Mouse (Mus musculus): ENCODE data around the gene Mif4gd. TPM values are rescaled to one million over a fixed set of nuclear protein-coding genes. Genes with fewer than 3 reads are reported as not detected.

Mif4gd gene
- total and polyA plus RNA-seq, 3 experiments, result 143 to 177 (median 174) TPM

GRCm38 (mm10) chr11:115640978-115641663 is 28.4 kb upstream of the Mif4gd start:
- H3K4me1 ChIP-seq (ENCODE audit: control insufficient read depth in 1 of 2, insufficient read depth in 2 of 2), result peaks cover 56 to 90% of the 10 kb centered on the region in 2 experiments
- dilution Hi-C loops (cut with MboI; ENCODE audit: extremely low pct_ligation_motif_present, extremely low pct_unique_long_range_greater_than_20kb, low sequenced_read_pairs) (no loop called here), in situ Hi-C loops (cut with MboI; ENCODE audit: low pct_ligation_motif_present, low pct_unique_long_range_greater_than_20kb, low sequenced_read_pairs) (loop anchor here (5.0 to 25.0 kb wide), 3 partner anchors 71 to 771 kb away; partner anchors contain the start of genes Caskin2, Rnf157 and Tsen54)
- H3K4me3 ChIP-seq (replicated peaks in 1 of 3; ENCODE audit: low read depth in 2 of 3, low read length in 2 of 3, poor library complexity in 1 of 3), result peak overlapping the region in 2 of 3 experiments; percentile 14 to 29
- peaks cover 12% of the 10 kb centered on the region for H3K79me2 ChIP-seq (replicated peaks; ENCODE audit: control insufficient read depth, extremely low read depth, insufficient read depth, poor library complexity, severe bottlenecking)
- peak overlapping the region; percentile 98 for H3K27ac ChIP-seq (ENCODE audit: insufficient read depth, low read depth)
- peak overlapping the region; percentile 64 for H3K4me2 ChIP-seq (ENCODE audit: insufficient read depth, low read depth, poor library complexity, severe bottlenecking)
- H3K36me3 ChIP-seq (replicated peaks in 1 of 2; ENCODE audit: control insufficient read depth in 1 of 2, insufficient read depth in 1 of 2, low read length in 1 of 2), result peaks cover 13 to 17% of the 10 kb centered on the region in 2 experiments
- no peaks in the 10 kb centered on the region for H3K27me3 ChIP-seq (replicated peaks)
- TF ChIP-seq MAX (IDR thresholded peaks at IDR 0.05; ENCODE audit: low read length), result peak; percentile 98
- TF ChIP-seq BHLHE40 (IDR thresholded peaks at IDR 0.05; ENCODE audit: low read depth, low read length), result peak; percentile 94
- peak; percentile 31 for TF ChIP-seq SMC3 (IDR thresholded peaks at IDR 0.05; ENCODE audit: low read depth, low read length)
- peak; percentile 98 for TF ChIP-seq TCF12 (IDR thresholded peaks at IDR 0.05; ENCODE audit: low read depth, low read length)
- TF ChIP-seq RAD21 (IDR thresholded peaks at IDR 0.05; ENCODE audit: low read depth, low read length), result no peak; the same call in none of the 2 replicates
- peak; percentile 85 for TF ChIP-seq JUN (IDR thresholded peaks at IDR 0.05; ENCODE audit: insufficient read depth, low read depth, low read length)
- peak; percentile 37; the same call in 1 of the 2 replicates for TF ChIP-seq SIN3A (IDR thresholded peaks at IDR 0.05; ENCODE audit: low read length)
- TF ChIP-seq CHD2 (IDR thresholded peaks at IDR 0.05; ENCODE audit: low read length), result peak; percentile 81; the same call in 1 of the 2 replicates
- TF ChIP-seq ZMIZ1 (IDR thresholded peaks at IDR 0.05; ENCODE audit: low read depth, low read length), result peak; percentile 84; the same call in 1 of the 2 replicates
- TF ChIP-seq CHD1 (IDR thresholded peaks at IDR 0.05; ENCODE audit: low read depth, low read length), result peak; percentile 13
- no peak for TF ChIP-seq GABPA (IDR thresholded peaks at IDR 0.05; ENCODE audit: insufficient replicate concordance, low read depth, low read length)
- peak; percentile 98 for TF ChIP-seq MYC (IDR thresholded peaks at IDR 0.05; ENCODE audit: low read depth, low read length)
- peak; percentile 97 for TF ChIP-seq RCOR1 (conservative IDR thresholded peaks at IDR 0.05; ENCODE audit: low read depth, low read length)
- TF ChIP-seq MAFK (IDR thresholded peaks at IDR 0.05; ENCODE audit: insufficient replicate concordance, low read length), result no peak; the same call in none of the 2 replicates
- TF ChIP-seq POLR2A (IDR thresholded peaks at IDR 0.05; ENCODE audit: low read depth, low read length), result peak; percentile 75
- TF ChIP-seq USF2 (conservative IDR thresholded peaks at IDR 0.05; ENCODE audit: low read depth, low read length), result 0 out of 2 replicates have a peak, but pooled peaks have one; percentile 3
- no peak for TF ChIP-seq KAT2A (IDR thresholded peaks at IDR 0.05; ENCODE audit: insufficient replicate concordance, low read length)
- TF ChIP-seq ZNF384 (IDR thresholded peaks at IDR 0.05; ENCODE audit: low read depth, low read length), result peak; percentile 56; the same call in 1 of the 2 replicates
- TF ChIP-seq IRF4 (IDR thresholded peaks at IDR 0.05; ENCODE audit: low read depth, low read length), result peak; percentile 99
- TF ChIP-seq ZC3H11A (IDR thresholded peaks at IDR 0.05; ENCODE audit: low read depth, low read length), result no peak
- TF ChIP-seq MEF2A (IDR thresholded peaks at IDR 0.05; ENCODE audit: borderline replicate concordance, low read depth, low read length), result peak; percentile 87
- no peak for TF ChIP-seq HCFC1 (IDR thresholded peaks at IDR 0.05; ENCODE audit: low read depth, low read length)
- peak; percentile 96 for TF ChIP-seq ETS1 (conservative IDR thresholded peaks at IDR 0.05; ENCODE audit: low read depth, low read length)
- peak; percentile 92 for TF ChIP-seq MXI1 (IDR thresholded peaks at IDR 0.05; ENCODE audit: low read depth, low read length)
- peak; percentile 86 for TF ChIP-seq ELF1 (IDR thresholded peaks at IDR 0.05; ENCODE audit: low read depth, low read length)
- TF ChIP-seq JUND (conservative IDR thresholded peaks at IDR 0.05; ENCODE audit: low read depth, low read length), result peak; percentile 97
- TF ChIP-seq CTCF (conservative IDR thresholded peaks at IDR 0.05 in 1 of 2, IDR thresholded peaks at IDR 0.05 in 1 of 2; ENCODE audit: low read depth in 2 of 2, low read length in 2 of 2), result no peak
- TF ChIP-seq USF1 (IDR thresholded peaks at IDR 0.05; ENCODE audit: low read depth, low read length), result no peak
- peak; percentile 90 for TF ChIP-seq TBP (conservative IDR thresholded peaks at IDR 0.05; ENCODE audit: low read depth, low read length)
- TF ChIP-seq MAZ (IDR thresholded peaks at IDR 0.05; ENCODE audit: low read depth, low read length), result peak; percentile 78
- peak; percentile 96 for TF ChIP-seq EP300 (IDR thresholded peaks at IDR 0.05; ENCODE audit: low read length)
- peak; percentile 90; the same call in 1 of the 2 replicates for TF ChIP-seq UBTF (IDR thresholded peaks at IDR 0.05; ENCODE audit: low read depth, low read length)
- TF ChIP-seq POLR2AphosphoS2 (IDR thresholded peaks at IDR 0.05; ENCODE audit: low read depth, low read length), result peak; percentile 92; the same call in 1 of the 2 replicates
- TF ChIP-seq ZKSCAN1 (IDR thresholded peaks at IDR 0.05; ENCODE audit: borderline replicate concordance, low read depth, low read length), result no peak
- DNase-seq (ENCODE audit: extremely low read depth), result peak; percentile 100
- peak overlapping the region; percentile 41 for H3K9ac ChIP-seq (ENCODE audit: insufficient read depth, low read depth)
- H3K9me3 ChIP-seq (replicated peaks; ENCODE audit: low read length), result no peaks in the 10 kb centered on the region

Measured in CH12.LX (cell line).